Mouse (Mus musculus) heart, embryonic 12.5 days (tissue): ENCODE measurements at regions not wholly inside any gene's neighbourhood (a gene's known extent, or its start where the extent isn't known, plus 50 kb on each side); places are given as distances from the start of the nearest gene placed in this dataset.

Experiments
- ATAC-seq: fragments of 200-750 bp; cut with Nextera tagmentation; 2 replicates; pipeline ENCODE4 v1.8.0; 2017; ENCODE audit warnings: moderate TSS enrichment, moderate library complexity; ENCODE audit not compliant: insufficient number of reproducible peaks, low FRiP score
- H3K27ac ChIP-seq: fragments of 300-500 bp; sonication (generic); 2 replicates; pipeline ENCODE4 v1.5.1; 2016; ENCODE audit warnings: mild to moderate bottlenecking, moderate library complexity; ENCODE audit not compliant: poor library complexity, severe bottlenecking
- H3K27me3 ChIP-seq: fragments of 300-500 bp; sonication (generic); replicated peaks from 2 replicates; pipeline ENCODE4 v1.6.1; 2016; ENCODE audit warnings: mild to moderate bottlenecking, moderate library complexity
- H3K36me3 ChIP-seq: fragments of 300-500 bp; sonication (generic); 2 replicates; pipeline ENCODE4 v1.6.1; 2016; ENCODE audit warnings: mild to moderate bottlenecking, moderate library complexity
- H3K4me1 ChIP-seq: fragments of 300-500 bp; sonication (generic); replicated peaks from 2 replicates; pipeline ENCODE4 v1.6.1; 2016; ENCODE audit warnings: mild to moderate bottlenecking
- H3K4me2 ChIP-seq: fragments of 300-500 bp; sonication (generic); 2 replicates; pipeline ENCODE4 v1.6.1; 2016; ENCODE audit warnings: mild to moderate bottlenecking, moderate library complexity
- H3K4me3 ChIP-seq: fragments of 300-500 bp; sonication (generic); 2 replicates; pipeline ENCODE4 v1.5.1; 2016; ENCODE audit warnings: mild to moderate bottlenecking
- H3K9ac ChIP-seq: fragments of 300-500 bp; sonication (generic); 2 replicates; pipeline ENCODE4 v1.6.1; 2016; ENCODE audit warnings: mild to moderate bottlenecking, moderate library complexity
- H3K9me3 ChIP-seq: fragments of 300-500 bp; sonication (generic); replicated peaks from 2 replicates; pipeline ENCODE4 v1.6.1; 2016; ENCODE audit warnings: mild to moderate bottlenecking, moderate library complexity
- WGBS: fragments of 180-500 bp; shearing (Covaris S2); methylation state at CpG from one replicate; pipeline ENCODE4 v1.1.7; 2016; 5-methylcytosine and 5-hydroxymethylcytosine counted together

- no peak overlapping the region for H3K9ac ChIP-seq
- no peak overlapping the region for H3K4me3 ChIP-seq
- no peaks in the 10 kb centered on the region for H3K27me3 ChIP-seq
- no peaks in the 10 kb centered on the region for H3K9me3 ChIP-seq
- H3K27ac ChIP-seq, result no peak overlapping the region
- H3K4me1 ChIP-seq, result no peaks in the 10 kb centered on the region
- ATAC-seq, result no peak
- no peak overlapping the region for H3K4me2 ChIP-seq
- no peaks in the 10 kb centered on the region for H3K36me3 ChIP-seq
Observed at GRCm38 (mm10) chr6:36058206-36058605, 329.7 kb upstream of the Chrm2 start.

- no peak overlapping the region for H3K4me3 ChIP-seq
- H3K27ac ChIP-seq, result no peak overlapping the region
- no peak overlapping the region for H3K9ac ChIP-seq
- H3K36me3 ChIP-seq, result no peaks in the 10 kb centered on the region
- 74% methylated on average over 1 of the region's 1 CpGs for WGBS
- H3K9me3 ChIP-seq, result no peaks in the 10 kb centered on the region
- no peaks in the 10 kb centered on the region for H3K4me1 ChIP-seq
- ATAC-seq, result no peak
- no peak overlapping the region for H3K4me2 ChIP-seq
- no peaks in the 10 kb centered on the region for H3K27me3 ChIP-seq
Observed at GRCm38 (mm10) chr6:36060411-36060810, 327.5 kb upstream of the Chrm2 start.

GRCm38 (mm10) chr6:36064919-36065318 is 323.0 kb upstream of the Chrm2 start:
- no peak overlapping the region for H3K27ac ChIP-seq
- 0 out of 2 replicates have a peak, but pooled peaks cover 2% of the 10 kb centered on the region for H3K4me1 ChIP-seq
- H3K9ac ChIP-seq, result no peak overlapping the region
- no peak overlapping the region for H3K4me2 ChIP-seq
- ATAC-seq, result no peak
- no peaks in the 10 kb centered on the region for H3K36me3 ChIP-seq
- H3K9me3 ChIP-seq, result no peaks in the 10 kb centered on the region
- H3K4me3 ChIP-seq, result no peak overlapping the region
- WGBS, result 72% methylated on average over 1 of the region's 1 CpGs
- no peaks in the 10 kb centered on the region for H3K27me3 ChIP-seq

- H3K4me1 ChIP-seq, result 0 out of 2 replicates have a peak, but pooled peaks cover 2% of the 10 kb centered on the region
- 38% methylated on average over 2 of the region's 2 CpGs for WGBS
- H3K9ac ChIP-seq, result no peak overlapping the region
- H3K4me2 ChIP-seq, result no peak overlapping the region
- H3K36me3 ChIP-seq, result no peaks in the 10 kb centered on the region
- H3K27ac ChIP-seq, result peak overlapping the region; percentile 54; the same call in 1 of the 2 replicates
- 0 out of 2 replicates have a peak, but pooled peaks cover 5% of the 10 kb centered on the region for H3K9me3 ChIP-seq
- ATAC-seq, result no peak
- no peak overlapping the region for H3K4me3 ChIP-seq
- no peaks in the 10 kb centered on the region for H3K27me3 ChIP-seq
Observed at GRCm38 (mm10) chr6:36068690-36069089, 319.2 kb upstream of the Chrm2 start.

- Histone ChIP-seq H3K4me3 (no peak overlapping the region), H3K4me2 (no peak overlapping the region), H3K27me3 (no peaks in the 10 kb centered on the region), H3K4me1 (no peaks in the 10 kb centered on the region), H3K27ac (no peak overlapping the region), H3K9me3 (no peaks in the 10 kb centered on the region), H3K36me3 (no peaks in the 10 kb centered on the region), H3K9ac (no peak overlapping the region)
- 80% methylated on average over 5 of the region's 5 CpGs for whole genome bisulfite sequencing
- ATAC-seq, result no peak
Observed at GRCm38 (mm10) chr6:36079559-36079958, 308.3 kb upstream of the Chrm2 start.

GRCm38 (mm10) chr6:36093584-36093983 is 294.3 kb upstream of the Chrm2 start:
- Histone ChIP-seq H3K36me3 (no peaks in the 10 kb centered on the region), H3K4me2 (no peak overlapping the region), H3K27ac (no peak overlapping the region), H3K4me3 (no peak overlapping the region), H3K27me3 (no peaks in the 10 kb centered on the region), H3K9me3 (no peaks in the 10 kb centered on the region), H3K9ac (no peak overlapping the region), H3K4me1 (no peaks in the 10 kb centered on the region)
- 87% methylated on average over 2 of the region's 2 CpGs for WGBS
- no peak for ATAC-seq

GRCm38 (mm10) chr6:36094075-36094474 is 293.8 kb upstream of the Chrm2 start:
- H3K9ac ChIP-seq, result no peak overlapping the region
- no peak overlapping the region for H3K4me2 ChIP-seq
- H3K4me3 ChIP-seq, result no peak overlapping the region
- no peaks in the 10 kb centered on the region for H3K9me3 ChIP-seq
- no peaks in the 10 kb centered on the region for H3K36me3 ChIP-seq
- H3K27me3 ChIP-seq, result no peaks in the 10 kb centered on the region
- H3K4me1 ChIP-seq, result no peaks in the 10 kb centered on the region
- H3K27ac ChIP-seq, result no peak overlapping the region
- ATAC-seq, result no peak
- WGBS, result 95% methylated on average over 1 of the region's 1 CpGs

GRCm38 (mm10) chr6:36097391-36097790 is 290.5 kb upstream of the Chrm2 start:
- 75% methylated on average over 2 of the region's 2 CpGs for WGBS
- Histone ChIP-seq H3K4me3 (no peak overlapping the region), H3K4me1 (no peaks in the 10 kb centered on the region), H3K4me2 (no peak overlapping the region), H3K27me3 (no peaks in the 10 kb centered on the region), H3K9ac (no peak overlapping the region), H3K9me3 (no peaks in the 10 kb centered on the region), H3K27ac (no peak overlapping the region), H3K36me3 (no peaks in the 10 kb centered on the region)
- ATAC-seq, result no peak

GRCm38 (mm10) chr6:36098179-36098578 is 289.7 kb upstream of the Chrm2 start:
- Histone ChIP-seq H3K36me3 (no peaks in the 10 kb centered on the region), H3K4me2 (no peak overlapping the region), H3K4me3 (no peak overlapping the region), H3K27me3 (no peaks in the 10 kb centered on the region), H3K4me1 (no peaks in the 10 kb centered on the region), H3K27ac (no peak overlapping the region), H3K9ac (no peak overlapping the region), H3K9me3 (no peaks in the 10 kb centered on the region)
- no peak for ATAC-seq
- WGBS, result 84% methylated on average over 4 of the region's 4 CpGs

- 10% methylated on average over 1 of the region's 1 CpGs for WGBS
- ATAC-seq, result no peak
- H3K4me2 ChIP-seq, result no peak overlapping the region
- no peak overlapping the region for H3K4me3 ChIP-seq
- no peaks in the 10 kb centered on the region for H3K4me1 ChIP-seq
- H3K9me3 ChIP-seq, result no peaks in the 10 kb centered on the region
- H3K9ac ChIP-seq, result no peak overlapping the region
- peak overlapping the region; percentile 75 for H3K27ac ChIP-seq
- no peaks in the 10 kb centered on the region for H3K27me3 ChIP-seq
- H3K36me3 ChIP-seq, result no peaks in the 10 kb centered on the region
Observed at GRCm38 (mm10) chr6:36108830-36109229, 279.1 kb upstream of the Chrm2 start.

GRCm38 (mm10) chr6:36137223-36137622 is 250.7 kb upstream of the Chrm2 start:
- Histone ChIP-seq H3K4me3 (no peak overlapping the region), H3K9me3 (0 out of 2 replicates have a peak, but pooled peaks cover 5% of the 10 kb centered on the region), H3K27me3 (no peaks in the 10 kb centered on the region), H3K27ac (no peak overlapping the region), H3K36me3 (no peaks in the 10 kb centered on the region), H3K4me1 (no peaks in the 10 kb centered on the region), H3K9ac (no peak overlapping the region), H3K4me2 (no peak overlapping the region)
- WGBS, result 80% methylated on average over 1 of the region's 1 CpGs
- no peak for ATAC-seq

- Histone ChIP-seq H3K36me3 (no peaks in the 10 kb centered on the region), H3K9me3 (0 out of 2 replicates have a peak, but pooled peaks cover 3% of the 10 kb centered on the region), H3K4me1 (no peaks in the 10 kb centered on the region), H3K27me3 (no peaks in the 10 kb centered on the region), H3K27ac (no peak overlapping the region), H3K4me2 (no peak overlapping the region), H3K4me3 (no peak overlapping the region), H3K9ac (no peak overlapping the region)
- WGBS, result 74% methylated on average over 1 of the region's 1 CpGs
- no peak for ATAC-seq
Observed at GRCm38 (mm10) chr6:36147267-36147666, 240.6 kb upstream of the Chrm2 start.
